ENCODE assay signal across 48 mouse cellular contexts in the genomic region with DNA sequence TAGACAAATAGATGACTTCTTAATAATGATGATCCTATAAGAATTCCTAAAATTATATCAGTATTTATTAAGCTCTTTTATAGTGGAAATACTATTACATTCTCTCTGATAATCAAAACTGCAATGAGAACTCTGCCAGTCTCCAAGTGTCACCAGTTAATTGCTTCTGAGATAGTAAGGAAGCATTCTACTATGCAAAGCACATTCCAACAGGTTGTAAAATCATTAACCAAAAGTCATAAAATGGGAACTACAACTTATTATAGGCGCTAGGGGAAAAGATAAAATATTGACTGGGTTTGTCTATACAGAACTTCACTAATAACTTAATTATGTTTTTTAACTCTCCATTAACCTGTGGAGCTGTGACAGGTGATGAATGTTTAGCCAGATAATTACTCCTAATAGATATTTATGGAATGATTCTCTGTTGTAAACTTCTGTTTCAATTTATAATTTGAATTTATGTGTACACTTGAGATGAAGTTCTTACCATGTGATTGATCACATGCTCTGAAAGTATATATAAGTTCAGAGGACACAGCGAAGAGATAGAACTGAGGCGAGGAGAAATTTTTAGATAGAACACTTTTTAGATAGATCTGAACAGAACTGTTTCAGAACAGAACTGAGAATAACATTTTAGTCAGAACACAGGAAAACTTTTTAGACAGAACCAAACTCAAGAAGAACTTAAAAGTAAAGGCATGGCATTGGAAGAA. TPM values are rescaled to one million over a fixed set of nuclear protein-coding genes. Genes with fewer than 3 reads are reported as not detected.
"Had no signal": no experiment of that assay in that cellular context is flagged by ENCODE, and none has a peak within 500 bp of the region (broad histone marks: within the 10 kb centered on the region; RNA-seq: fewer than 3 reads in every experiment).

No protein-coding gene starts in this region.

- H3K9me3 ChIP-seq: heart, embryonic 10.5 days; heart, embryonic 12.5 days; heart, embryonic 13.5 days; heart, embryonic 15.5 days; hindbrain, embryonic 10.5 days; hindbrain, embryonic 12.5 days; hindbrain, embryonic 15.5 days; kidney, embryonic 15.5 days had no signal

- H3K27me3 ChIP-seq: heart, embryonic 12.5 days; heart, embryonic 13.5 days; heart, embryonic 15.5 days; hindbrain, embryonic 12.5 days; hindbrain, embryonic 15.5 days; kidney, embryonic 15.5 days had no signal

- ATAC-seq: hindbrain, embryonic 16.5 days; hindbrain, postnatal 0 days; inflammation-experienced regulatory T-cells, adult 6 months had no signal

- DNase-seq: heart, adult 2 months; heart, postnatal 10 days; heart, postnatal 14 days; heart, postnatal 36 days; heart, postnatal 4 days; kidney, adult 11 months; kidney, adult 18-20 months; kidney, adult 2 months; kidney, adult 8-10 months; kidney, adult 9 months; kidney, postnatal 10 days; kidney, postnatal 14 days; kidney, postnatal 25 days; kidney, postnatal 36 days; kidney, postnatal 4 days; layer of hippocampus, adult 9-11 months had no signal

- H3K9ac ChIP-seq: heart, embryonic 12.5 days; heart, embryonic 13.5 days; heart, embryonic 15.5 days; hindbrain, embryonic 12.5 days; hindbrain, embryonic 14.5 days; hindbrain, embryonic 15.5 days; kidney, embryonic 15.5 days had no signal

- H3K4me1 ChIP-seq: heart, embryonic 10.5 days; heart, embryonic 12.5 days; heart, embryonic 13.5 days; heart, embryonic 15.5 days; hindbrain, embryonic 10.5 days; hindbrain, embryonic 12.5 days; hindbrain, embryonic 15.5 days; kidney, embryonic 15.5 days had no signal

- H3K27ac ChIP-seq: heart, adult 2 months; heart, embryonic 10.5 days; heart, embryonic 13.5 days; heart, embryonic 15.5 days; hindbrain, embryonic 10.5 days; hindbrain, embryonic 12.5 days; hindbrain, embryonic 14.5 days; hindbrain, embryonic 15.5 days; hindbrain, postnatal 0 days; kidney, embryonic 15.5 days; kidney, postnatal 0 days; layer of hippocampus, adult 2 months; left cerebral cortex, adult 2 months had no signal

- H3K4me2 ChIP-seq: heart, embryonic 11.5 days; heart, embryonic 12.5 days; heart, embryonic 13.5 days; heart, embryonic 15.5 days; hindbrain, embryonic 12.5 days; hindbrain, embryonic 14.5 days; hindbrain, embryonic 15.5 days; kidney, embryonic 15.5 days had no signal

- H3K4me3 ChIP-seq: heart, adult 2 months; heart, embryonic 10.5 days; heart, embryonic 12.5 days; heart, embryonic 13.5 days; heart, embryonic 15.5 days; hindbrain, embryonic 10.5 days; hindbrain, embryonic 12.5 days; hindbrain, embryonic 15.5 days; kidney, embryonic 15.5 days; layer of hippocampus, adult 2 months; left cerebral cortex, adult 2 months had no signal

- H3K36me3 ChIP-seq: heart, embryonic 10.5 days; heart, embryonic 12.5 days; heart, embryonic 13.5 days; heart, embryonic 15.5 days; hindbrain, embryonic 10.5 days; hindbrain, embryonic 12.5 days; hindbrain, embryonic 15.5 days; kidney, embryonic 15.5 days had no signal

RNA-seq across cellular contexts. Expression of gene Gm438, which starts 3.7 kb away (rescaled TPM):
- total RNA-seq: heart, adult 2 months; heart, adult 8-10 months; heart, postnatal 10 days; heart, postnatal 14 days; heart, postnatal 25 days; heart, postnatal 36 days; heart, postnatal 4 days; hematopoietic stem cell, adult 5-6 weeks; hindbrain, postnatal 0 days; layer of hippocampus, adult 18-20 months; layer of hippocampus, adult 2 months; layer of hippocampus, postnatal 10 days; layer of hippocampus, postnatal 14 days; layer of hippocampus, postnatal 25 days; left cerebral cortex, adult 18-20 months; left cerebral cortex, adult 2 months; left cerebral cortex, adult 8-10 months had no signal
- polyA plus RNA-seq: heart, adult 2 months; heart, embryonic 10.5 days; heart, embryonic 11.5 days; heart, embryonic 12.5 days; heart, embryonic 13.5 days; heart, embryonic 14.5 days; heart, embryonic 15.5 days; heart, embryonic 16.5 days; heart, postnatal 0 days; hindbrain, embryonic 10.5 days; hindbrain, embryonic 11.5 days; hindbrain, embryonic 12.5 days; hindbrain, embryonic 14.5 days; hindbrain, embryonic 15.5 days; hindbrain, embryonic 16.5 days; hindbrain, postnatal 0 days; inflammation-experienced regulatory T-cells, adult 6 months; kidney, adult 2 months; kidney, embryonic 14.5 days; kidney, embryonic 15.5 days; kidney, embryonic 16.5 days; kidney, postnatal 0 days; large intestine, adult 2 months had no signal
